Mouse (Mus musculus) cerebellum, adult 9-10 months (tissue): ENCODE measurements around the gene Chd5.
A peak's percentile ranks its signal among the peaks of the same experiment; 100 is the strongest.

Source experiments
- DNase-seq: peaks from one replicate; pipeline ENCODE4 v3.0.0; 2022

Gene Chd5

GRCm38 (mm10) chr4:152359700-152360099 is 21.2 kb downstream of the Chd5 start:
- no peak for DNase-seq

- DNase-seq = no peak
These were observed 22.4 kb downstream of the Chd5 start for GRCm38 (mm10) chr4:152360855-152361254.

- DNase-seq = no peak
These were observed 23.7 kb downstream of the Chd5 start for GRCm38 (mm10) chr4:152362180-152362579.

GRCm38 (mm10) chr4:152365228-152365627 is 26.8 kb downstream of the Chd5 start:
- no peak for DNase-seq

GRCm38 (mm10) chr4:152382528-152383252 is 44.2 kb downstream of the Chd5 start:
- DNase-seq = no peak

- DNase-seq = no peak
These were observed 47.2 kb downstream of the Chd5 start for GRCm38 (mm10) chr4:152385644-152386043.

- peak; percentile 83 for DNase-seq
These were observed 53.7 kb downstream of the Chd5 start for GRCm38 (mm10) chr4:152392192-152392591.

- DNase-seq = no peak
These were observed 54.2 kb downstream of the Chd5 start for GRCm38 (mm10) chr4:152392627-152393026.

- DNase-seq = peak; percentile 80
These were observed 60.5 kb downstream of the Chd5 start for GRCm38 (mm10) chr4:152398926-152399325.

GRCm38 (mm10) chr4:152405143-152405542 is 66.7 kb downstream of the Chd5 start:
- no peak for DNase-seq

- DNase-seq = no peak
These were observed 67.3 kb downstream of the Chd5 start for GRCm38 (mm10) chr4:152405671-152406201.

GRCm38 (mm10) chr4:152406531-152406930 is 68.1 kb downstream of the Chd5 start:
- DNase-seq = no peak

- DNase-seq = no peak
These were observed 72.5 kb downstream of the Chd5 start for GRCm38 (mm10) chr4:152410961-152411360.

- DNase-seq = no peak
These were observed 74.2 kb downstream of the Chd5 start for GRCm38 (mm10) chr4:152412524-152413080.

- no peak for DNase-seq
These were observed 80.0 kb downstream of the Chd5 start for GRCm38 (mm10) chr4:152418229-152419060.

- no peak for DNase-seq
These were observed 85.1 kb downstream of the Chd5 start for GRCm38 (mm10) chr4:152423576-152423975.

- DNase-seq = no peak
These were observed 85.9 kb downstream of the Chd5 start for GRCm38 (mm10) chr4:152424341-152424740.

GRCm38 (mm10) chr4:152424922-152425321 is 86.5 kb downstream of the Chd5 start:
- no peak for DNase-seq

- DNase-seq = no peak
These were observed 89.8 kb downstream of the Chd5 start for GRCm38 (mm10) chr4:152428259-152428658.

GRCm38 (mm10) chr4:152432308-152432707 is 93.9 kb downstream of the Chd5 start:
- no peak for DNase-seq

GRCm38 (mm10) chr4:152434836-152435235 is 96.4 kb downstream of the Chd5 start:
- peak; percentile 89 for DNase-seq

- DNase-seq = peak; percentile 83
These were observed 96.8 kb downstream of the Chd5 start for GRCm38 (mm10) chr4:152435255-152435654.
